21 mouse cellular contexts compared by ENCODE assay signal in genomic region chr3:144229312-144229711, GRCm38 (mm10). TPM values are rescaled to one million over a fixed set of nuclear protein-coding genes. Genes with fewer than 3 reads are reported as not detected.
A peak's percentile ranks its signal among the peaks of the same experiment; 100 is the strongest.
DNase-seq lines count a peak whose midpoint lies in the region; ATAC-seq lines count a peak whose summit lies in the region.
"Had no signal": no experiment of that assay in that cellular context is flagged by ENCODE, and none has a peak within 500 bp of the region (broad histone marks: within the 10 kb centered on the region; RNA-seq: fewer than 3 reads in every experiment).

No protein-coding gene starts in this region.

- no peak for ATAC-seq in embryonic facial prominence, embryonic 12.5 days (ENCODE audit: insufficient number of reproducible peaks, insufficient read depth, low FRiP score, low TSS enrichment)
- ATAC-seq in embryonic facial prominence, embryonic 14.5 days (ENCODE audit: low read depth) = no peak
- ATAC-seq: CD4-positive, CD25-positive, alpha-beta regulatory T cell, adult 4 months; forebrain, embryonic 13.5 days; forebrain, embryonic 15.5 days had no signal

- H3K4me3 ChIP-seq in embryonic facial prominence, embryonic 12.5 days = no peak overlapping the region
- no peak overlapping the region for H3K4me3 ChIP-seq in embryonic facial prominence, embryonic 14.5 days (ENCODE audit: low read depth, low read length)
- H3K4me3 ChIP-seq: forebrain, embryonic 13.5 days; forebrain, embryonic 15.5 days had no signal

- H3K36me3 ChIP-seq in embryonic facial prominence, embryonic 12.5 days = no peaks in the 10 kb centered on the region
- no peaks in the 10 kb centered on the region for H3K36me3 ChIP-seq in embryonic facial prominence, embryonic 14.5 days (ENCODE audit: control insufficient read depth, insufficient read depth, low read length)
- H3K36me3 ChIP-seq: forebrain, embryonic 15.5 days; G1E had no signal

- H3K27ac ChIP-seq in embryonic facial prominence, embryonic 12.5 days = 0 out of 2 replicates have a peak overlapping the region, but pooled peaks have one; percentile 54
- H3K27ac ChIP-seq in embryonic facial prominence, embryonic 14.5 days (replicated peaks; ENCODE audit: low read depth, low read length) = 0 out of 2 replicates have a peak overlapping the region, but pooled peaks have one; percentile 1
- H3K27ac ChIP-seq: forebrain, embryonic 13.5 days; forebrain, embryonic 15.5 days had no signal

- H3K9me3 ChIP-seq in embryonic facial prominence, embryonic 12.5 days = no peaks in the 10 kb centered on the region
- H3K9me3 ChIP-seq in embryonic facial prominence, embryonic 14.5 days (ENCODE audit: control insufficient read depth, low read length) = no peaks in the 10 kb centered on the region
- H3K9me3 ChIP-seq: forebrain, embryonic 13.5 days; forebrain, embryonic 15.5 days; G1E had no signal

- peaks cover 17% of the 10 kb centered on the region for H3K4me1 ChIP-seq in embryonic facial prominence, embryonic 12.5 days
- H3K4me1 ChIP-seq in embryonic facial prominence, embryonic 14.5 days (ENCODE audit: control insufficient read depth, insufficient read depth, low read length) = peaks cover 23% of the 10 kb centered on the region; the same call in 1 of the 2 replicates

- DNase-seq in Muller cell, postnatal 12 days (ENCODE audit: inconsistent ontology term) = peak; percentile 66
- peak; percentile 54 for DNase-seq in embryonic facial prominence, embryonic 14.5 days (ENCODE audit: low spot score)
- no peak for DNase-seq in c-Kit-positive CD71-positive TER-119-positive erythroid progenitor cells, embryonic 14.5 days (ENCODE audit: low spot score)
- no peak for DNase-seq in gastrocnemius, postnatal 14 days
- DNase-seq in left cerebral cortex, postnatal 4 days = no peak
- DNase-seq: adrenal gland, adult 2 months; adrenal gland, postnatal 10 days; adrenal gland, postnatal 25 days; B cell, adult 2 months; cerebellum, adult 11-12 months; cerebellum, adult 8-10 months; cerebellum, adult 9-11 months; cerebellum, postnatal 14 days; cerebellum, postnatal 36 days; embryo, embryonic 11 days had no signal

- no peak overlapping the region for H3K9ac ChIP-seq in embryonic facial prominence, embryonic 12.5 days
- H3K9ac ChIP-seq in embryonic facial prominence, embryonic 14.5 days (ENCODE audit: low read depth, low read length) = no peak overlapping the region
- H3K9ac ChIP-seq: forebrain, embryonic 13.5 days; forebrain, embryonic 15.5 days had no signal

- H3K27me3 ChIP-seq in embryonic facial prominence, embryonic 12.5 days = no peaks in the 10 kb centered on the region
- no peaks in the 10 kb centered on the region for H3K27me3 ChIP-seq in embryonic facial prominence, embryonic 14.5 days (replicated peaks; ENCODE audit: control insufficient read depth, insufficient read depth, low read length)
- H3K27me3 ChIP-seq: CH12.LX had no signal

- no peak overlapping the region for H3K4me2 ChIP-seq in embryonic facial prominence, embryonic 12.5 days (replicated peaks)
- no peak overlapping the region for H3K4me2 ChIP-seq in embryonic facial prominence, embryonic 14.5 days (ENCODE audit: low read depth, low read length)
- H3K4me2 ChIP-seq: forebrain, embryonic 13.5 days; forebrain, embryonic 15.5 days had no signal

- intact Hi-C loops in gastrocnemius, postnatal 14 days (cut with DNase I; ENCODE audit: low total_unique reads) = no loop called here
- intact Hi-C loops in left cerebral cortex, postnatal 4 days (cut with DNase I) = no loop called here

- 31% methylated on average over 7 of the region's 7 CpGs for WGBS in embryonic facial prominence, embryonic 12.5 days
- WGBS in embryonic facial prominence, embryonic 14.5 days = 32% methylated on average over 7 of the region's 7 CpGs

RNA-seq across cellular contexts. Expression of gene Lmo4, which starts 24.3 kb away (rescaled TPM):
- polyA plus RNA-seq in embryonic facial prominence, embryonic 12.5 days (2016; fragmentation: Nextera tagmentation; extraction: Ambion mirVana) = 84.0 and 91.2 TPM in 2 replicates
- polyA plus RNA-seq in embryonic facial prominence, embryonic 14.5 days (2014; fragmentation: Nextera tagmentation; extraction: Ambion mirVana) = 83.6 and 84.2 TPM in 2 replicates
- 10 to 100 TPM; 16.2 to 19.6 TPM for total RNA-seq in gastrocnemius, postnatal 14 days (2021)
- total RNA-seq in left cerebral cortex, postnatal 4 days (2021) = 100 to 1,000 TPM; 268 to 293 TPM

Comparison
In these comparisons a context has a peak if more than half of its experiments do, and no peak if none do; other contexts are left out.
1. DNase-seq: peak in Muller cell, postnatal 12 days (single experiment) and embryonic facial prominence, embryonic 14.5 days (single experiment); none in c-Kit-positive CD71-positive TER-119-positive erythroid progenitor cells, embryonic 14.5 days (single experiment), gastrocnemius, postnatal 14 days (single experiment) and left cerebral cortex, postnatal 4 days (single experiment).
2. RNA of gene Lmo4, which starts 24.3 kb away (total RNA-seq): 268 to 293 TPM in left cerebral cortex, postnatal 4 days; 16.2 to 19.6 TPM in gastrocnemius, postnatal 14 days; every median in the first group is over 10 times any median in the second.